Mouse (Mus musculus) cerebellum, adult 2 months (tissue): ENCODE results near the gene Tmub1. TPM values are rescaled to one million over a fixed set of nuclear protein-coding genes. Genes with fewer than 3 reads are reported as not detected.
A peak's percentile ranks its signal among the peaks of the same experiment; 100 is the strongest.

Experiments
- DNase-seq, 2 experiments: peaks; one replicate each; pipeline ENCODE4 v3.0.0; 2021
- H3K27ac ChIP-seq: fragments of 200-500 bp; 2 replicates; pipeline ENCODE4 v1.5.1; 2012; ENCODE audit warnings: low read length, control low read depth, inconsistent platforms; ENCODE audit not compliant: insufficient read depth
- H3K27me3 ChIP-seq: fragments of 200-500 bp; 2 replicates; pipeline ENCODE4 v1.6.1; 2012; ENCODE audit warnings: inconsistent platforms, mild to moderate bottlenecking, low read length, moderate library complexity; ENCODE audit not compliant: control insufficient read depth, insufficient read depth
- H3K4me1 ChIP-seq: fragments of 200-500 bp; 2 replicates; pipeline ENCODE4 v1.6.1; 2011; ENCODE audit warnings: low read length; ENCODE audit not compliant: control insufficient read depth, insufficient read depth
- H3K4me3 ChIP-seq: fragments of 200-500 bp; replicated peaks from 2 replicates; pipeline ENCODE3; 2011; ENCODE audit warnings: mild to moderate bottlenecking, low read depth, low read length, control low read depth; ENCODE audit not compliant: insufficient read depth
- CTCF ChIP-seq: fragments of 200-500 bp; IDR thresholded peaks from 2 replicates; pipeline ENCODE4 v1.5.1; 2011; ENCODE audit warnings: low read depth, mild to moderate bottlenecking, control low read depth, low read length, moderate library complexity, borderline replicate concordance; ENCODE audit not compliant: insufficient read depth
- POLR2A ChIP-seq: fragments of 200-500 bp; IDR thresholded peaks from 2 replicates; pipeline ENCODE4 v1.6.1; 2011; ENCODE audit warnings: low read length, control low read depth, borderline replicate concordance; ENCODE audit not compliant: insufficient read depth
- WGBS: fragments of 180-500 bp; shearing (Covaris S2); methylation state at CpG from one replicate; pipeline ENCODE4 v1.1.7; 2018; 5-methylcytosine and 5-hydroxymethylcytosine counted together
- polyA plus RNA-seq: library from polyadenylated mRNA; depleted of rRNA; stranded (reverse); fragments of >200 nt; gene quantifications from 2 replicates; pipeline ENCODE4 v1.2.3, GENCODE M21; 2012

Gene Tmub1
- polyA plus RNA-seq, 1 experiment, result 60.6 TPM

DNA sequence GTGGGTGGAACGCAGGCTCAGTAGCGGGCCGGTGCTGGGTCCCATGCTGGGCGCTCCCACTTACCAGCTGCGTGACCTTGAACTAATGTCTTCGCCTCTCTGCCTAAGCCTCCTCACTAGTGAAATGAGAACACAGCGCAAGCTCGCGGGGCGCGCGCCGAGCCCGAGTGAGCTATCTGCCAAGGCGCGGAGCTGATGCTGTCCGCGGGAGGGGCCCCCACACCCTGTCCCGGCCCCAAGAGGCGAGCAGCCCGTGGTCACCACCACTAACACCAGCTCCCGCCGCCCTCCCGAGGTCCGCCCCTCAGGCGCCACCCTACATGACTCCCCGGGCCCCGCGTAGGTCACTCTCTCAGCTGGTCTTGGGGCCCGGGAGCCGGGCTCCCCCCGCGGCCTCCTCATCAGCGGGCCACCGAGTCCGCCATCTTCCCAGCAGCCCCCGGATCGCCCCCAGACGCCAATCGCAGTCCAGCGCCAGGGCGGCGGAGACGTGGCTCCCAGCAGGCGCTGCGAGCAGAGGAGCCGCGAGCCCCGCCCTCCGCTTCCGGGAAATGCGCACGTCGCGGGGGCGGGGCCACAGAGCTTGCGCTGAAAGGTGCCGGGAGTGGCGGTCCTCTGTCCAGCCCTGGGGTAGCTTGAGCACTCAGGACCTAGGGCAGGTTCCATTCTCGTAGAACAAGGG lies 2.8 kb downstream of the Tmub1 start, which contains the start of gene Fastk:
Fastk (minus strand) TSS at position 542 of the 682 bp plus-strand sequence.
- Histone ChIP-seq H3K27me3 (no peaks in the 10 kb centered on the region), H3K4me3 (peak within 1 kb of the TSS; percentile 66), H3K4me1 (peaks cover 7% of the 10 kb centered on the region), H3K27ac (peak within 1 kb of the TSS; percentile 86)
- WGBS, result under 1% methylated on average over 60 of the region's 60 CpGs
- peak; percentile 94 to 95 for DNase-seq
- TF ChIP-seq POLR2A, result peak; percentile 75
- no peak for TF ChIP-seq CTCF

DNA sequence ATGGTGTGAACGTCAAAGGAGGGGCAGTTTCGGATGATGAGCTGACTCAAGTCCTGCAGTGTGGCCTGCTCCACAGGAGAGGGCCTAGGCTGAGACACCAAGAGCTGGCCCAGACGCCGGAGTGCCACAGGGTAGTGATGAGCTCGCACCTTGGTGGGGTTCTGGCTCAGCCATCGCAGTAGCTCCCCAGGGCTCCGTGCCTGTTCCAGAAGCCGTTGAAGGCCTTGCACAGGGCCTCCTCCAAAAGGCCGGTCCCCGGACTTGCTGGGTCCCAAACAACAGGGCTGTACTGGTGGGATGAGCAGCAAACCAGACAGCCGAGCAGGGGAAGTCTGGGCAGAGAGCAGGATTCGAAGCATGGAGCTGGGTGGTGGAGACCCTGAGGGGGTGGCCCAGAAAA lies 3.7 kb downstream of the Tmub1 start:
- Histone ChIP-seq H3K4me1 (peaks cover 7% of the 10 kb centered on the region), H3K27ac (peak overlapping the region; percentile 86; the same call in 1 of the 2 replicates), H3K27me3 (no peaks in the 10 kb centered on the region), H3K4me3 (peak overlapping the region; percentile 66)
- no peak for TF ChIP-seq CTCF
- 15% methylated on average over 12 of the region's 12 CpGs for WGBS
- DNase-seq, result peak; percentile 56 to 57

DNA sequence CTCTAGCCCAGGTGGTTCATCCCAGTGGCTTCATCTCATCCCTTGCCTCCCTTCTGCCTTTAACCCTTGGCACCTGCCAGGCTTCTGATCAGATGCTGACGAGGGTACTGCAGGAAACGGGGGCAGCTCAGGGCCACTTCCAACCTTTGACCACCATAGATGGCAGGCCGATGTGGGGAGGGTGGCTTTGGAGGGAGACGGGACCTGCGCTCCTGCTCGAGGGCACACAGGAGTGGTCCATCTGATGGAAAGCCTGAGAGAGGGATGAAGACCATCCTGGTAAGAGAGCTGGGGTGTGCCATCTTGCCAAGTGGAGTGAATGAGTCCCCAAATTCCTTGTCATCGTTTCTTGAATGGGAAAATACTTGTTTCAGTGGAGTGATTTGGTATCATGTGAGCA lies 4.5 kb downstream of the Tmub1 start:
- H3K4me1 ChIP-seq, result peaks cover 7% of the 10 kb centered on the region
- no peak overlapping the region for H3K27ac ChIP-seq
- WGBS, result 88% methylated on average over 7 of the region's 7 CpGs
- H3K4me3 ChIP-seq, result no peak overlapping the region
- no peak for TF ChIP-seq CTCF
- TF ChIP-seq POLR2A, result no peak
- no peak for DNase-seq
- no peaks in the 10 kb centered on the region for H3K27me3 ChIP-seq

DNA sequence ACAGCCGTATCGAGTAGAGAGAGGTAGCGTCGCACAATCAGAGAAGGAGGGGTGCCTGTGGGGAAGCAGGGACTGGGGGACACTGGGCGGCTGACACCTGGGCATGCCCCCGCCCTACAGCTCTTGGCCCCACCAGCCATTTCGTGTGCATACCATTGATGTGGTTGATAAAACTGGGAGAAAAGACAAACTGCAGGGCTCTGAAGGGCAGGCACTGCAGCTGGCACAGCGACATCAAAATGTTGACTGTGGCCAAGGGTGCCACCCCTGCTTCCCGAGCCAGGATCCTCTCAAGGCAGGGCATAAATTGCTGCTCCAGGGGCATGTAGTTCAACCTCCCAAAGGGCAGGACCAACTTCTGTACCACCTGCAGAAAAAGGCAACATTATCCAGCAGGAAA lies 5.6 kb downstream of the Tmub1 start:
- 75% methylated on average over 9 of the region's 9 CpGs for WGBS
- TF ChIP-seq POLR2A (no peak), CTCF (no peak)

DNA sequence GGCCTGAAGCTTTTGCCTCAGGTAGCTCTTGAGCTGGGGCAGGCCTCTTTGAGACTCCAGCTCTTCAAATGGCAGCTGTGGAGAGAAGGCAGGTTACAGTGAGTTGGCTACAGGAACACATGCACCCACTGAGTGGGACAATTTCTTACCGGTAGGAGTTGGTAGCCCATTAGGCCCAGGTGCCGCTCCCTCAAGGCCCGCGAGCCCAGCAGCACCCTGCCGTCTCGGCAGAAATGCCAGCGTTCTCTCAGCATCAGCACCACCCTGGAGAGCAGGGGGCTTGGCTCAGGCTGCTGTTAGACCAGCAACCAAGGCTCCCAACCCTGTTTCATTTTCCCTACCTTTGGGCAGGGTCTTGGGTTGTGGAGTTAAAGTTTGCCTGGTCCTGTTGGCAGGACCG lies 6.5 kb downstream of the Tmub1 start:
- no peaks in the 10 kb centered on the region for H3K27me3 ChIP-seq
- no peak for TF ChIP-seq CTCF
- no peak for TF ChIP-seq POLR2A
- H3K27ac ChIP-seq, result no peak overlapping the region
- H3K4me3 ChIP-seq, result no peak overlapping the region
- WGBS, result 87% methylated on average over 8 of the region's 8 CpGs
- peaks cover 7% of the 10 kb centered on the region for H3K4me1 ChIP-seq
- DNase-seq, result no peak

More for the DNA sequence above, 5.6 kb downstream of the Tmub1 start:
- Histone ChIP-seq H3K4me3 (no peak overlapping the region), H3K4me1 (peaks cover 7% of the 10 kb centered on the region), H3K27me3 (no peaks in the 10 kb centered on the region), H3K27ac (no peak overlapping the region)
- no peak for DNase-seq

DNA sequence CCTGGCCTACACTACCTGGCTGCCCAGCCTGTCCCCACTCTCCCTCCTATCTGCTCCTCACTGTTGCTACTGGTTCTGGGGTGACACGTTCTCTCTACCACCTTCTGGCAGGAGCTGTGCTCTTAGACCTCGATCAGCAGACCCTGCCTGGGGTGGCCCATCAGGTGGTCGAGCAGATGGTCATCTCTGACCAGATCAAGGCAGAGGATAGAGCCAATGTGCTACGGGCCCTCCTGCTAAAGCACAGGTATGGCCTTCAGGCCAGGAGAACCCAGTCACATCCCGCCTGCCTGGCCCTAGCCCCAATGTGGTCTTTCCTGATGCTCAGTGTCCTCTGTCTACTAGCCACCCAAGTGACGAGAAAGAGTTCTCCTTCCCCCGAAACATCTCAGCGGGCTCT lies 13.7 kb downstream of the Tmub1 start:
- Histone ChIP-seq H3K4me1 (no peaks in the 10 kb centered on the region), H3K4me3 (no peak overlapping the region), H3K27ac (no peak overlapping the region), H3K27me3 (no peaks in the 10 kb centered on the region)
- DNase-seq, result no peak
- TF ChIP-seq CTCF (no peak), POLR2A (no peak)
- 57% methylated on average over 8 of the region's 8 CpGs for WGBS

DNA sequence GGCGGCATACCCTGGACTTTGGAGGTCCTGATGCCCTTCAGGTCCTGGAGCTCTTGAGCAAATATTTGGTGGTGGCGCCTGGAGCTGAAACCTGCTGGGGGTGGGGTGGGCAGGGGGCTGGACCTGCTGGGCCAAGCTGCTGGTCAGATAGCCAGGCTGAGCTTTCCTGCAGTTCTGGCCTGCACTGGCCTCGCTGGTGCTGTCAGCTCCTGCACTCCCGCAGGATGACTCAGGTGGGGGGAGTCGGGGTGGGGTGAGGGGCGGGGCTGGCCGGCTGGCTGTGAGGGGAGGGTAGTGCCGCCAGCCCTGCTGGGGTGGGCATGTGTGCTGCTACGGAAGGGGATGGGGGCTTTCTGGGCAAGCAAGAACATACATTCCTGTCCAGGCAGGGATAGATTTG lies 19.1 kb downstream of the Tmub1 start:
- DNase-seq, result no peak
- WGBS, result 28% methylated on average over 9 of the region's 9 CpGs
- H3K4me1 ChIP-seq, result no peaks in the 10 kb centered on the region
- H3K27me3 ChIP-seq, result no peaks in the 10 kb centered on the region
- H3K4me3 ChIP-seq, result no peak overlapping the region
- no peak overlapping the region for H3K27ac ChIP-seq
- TF ChIP-seq POLR2A (no peak), CTCF (no peak)

DNA sequence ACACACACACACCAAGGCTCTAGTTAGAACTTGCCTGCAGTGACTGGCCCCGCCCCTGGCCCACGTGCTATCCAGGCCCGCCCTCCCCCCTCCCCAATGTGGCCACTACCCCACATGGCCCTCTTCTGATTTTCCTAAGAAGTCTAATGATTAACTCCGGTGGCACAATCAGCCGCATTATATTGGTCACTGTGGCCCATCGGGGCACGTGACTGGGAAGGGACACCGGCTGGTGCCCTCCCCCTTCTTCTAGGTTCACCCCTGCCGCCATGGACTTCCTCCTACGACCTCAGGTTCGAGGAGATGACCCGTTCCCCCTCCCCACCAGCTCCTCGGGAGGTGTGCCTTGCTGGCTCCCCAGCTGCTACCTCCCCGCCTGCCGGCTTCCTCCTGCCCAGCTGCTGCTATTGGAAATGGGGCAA lies 19.7 kb downstream of the Tmub1 start:
- no peak overlapping the region for H3K4me3 ChIP-seq
- no peak for DNase-seq
- H3K27ac ChIP-seq, result no peak overlapping the region
- H3K4me1 ChIP-seq, result no peaks in the 10 kb centered on the region
- TF ChIP-seq POLR2A, result no peak
- no peak for TF ChIP-seq CTCF
- WGBS, result 23% methylated on average over 15 of the region's 15 CpGs
- H3K27me3 ChIP-seq, result no peaks in the 10 kb centered on the region
